Mouse (Mus musculus) neural tube, embryonic 11.5 days (tissue): ENCODE results near the gene Plagl2. TPM values are rescaled to one million over a fixed set of nuclear protein-coding genes. Genes with fewer than 3 reads are reported as not detected.
"Not testable (repeated sequence)": the region's sequence is repeated elsewhere in the genome, so short reads cannot be mapped to it uniquely, and the experiment has no call there.

Source experiments
- ATAC-seq: fragments of 200-750 bp; cut with Nextera tagmentation; 2 replicates; pipeline ENCODE4 v1.8.0; 2017; ENCODE audit warnings: moderate number of reproducible peaks, mild to moderate bottlenecking, moderate TSS enrichment, moderate library complexity; ENCODE audit not compliant: insufficient read depth, low FRiP score, low TSS enrichment
- DNase-seq: peaks from one replicate; pipeline ENCODE4 v3.0.0-alpha.2; 2015; ENCODE audit warnings: low spot score
- H3K27ac ChIP-seq: fragments of 300-500 bp; sonication (generic); 2 replicates; pipeline ENCODE4 v1.5.1; 2014; ENCODE audit warnings: low read depth, mild to moderate bottlenecking, low read length
- H3K27me3 ChIP-seq: fragments of 300-500 bp; sonication (generic); 2 replicates; pipeline ENCODE4 v1.6.1; 2014; ENCODE audit warnings: mild to moderate bottlenecking, low read length, mixed read lengths; ENCODE audit not compliant: control insufficient read depth, insufficient read depth
- H3K36me3 ChIP-seq: fragments of 300-500 bp; sonication (generic); 2 replicates; pipeline ENCODE4 v1.6.1; 2014; ENCODE audit warnings: mild to moderate bottlenecking, low read length, moderate library complexity, mixed read lengths; ENCODE audit not compliant: control insufficient read depth, insufficient read depth
- H3K4me1 ChIP-seq: fragments of 300-500 bp; sonication (generic); 2 replicates; pipeline ENCODE4 v1.6.1; 2014; ENCODE audit warnings: low read length, mixed read lengths; ENCODE audit not compliant: control insufficient read depth, insufficient read depth
- H3K4me2 ChIP-seq: fragments of 300-500 bp; sonication (generic); 2 replicates; pipeline ENCODE4 v1.6.1; 2014; ENCODE audit warnings: low read depth, mild to moderate bottlenecking, moderate library complexity
- H3K4me3 ChIP-seq: fragments of 300-500 bp; sonication (generic); 2 replicates; pipeline ENCODE4 v1.5.1; 2014; ENCODE audit warnings: low read depth, low read length
- H3K9ac ChIP-seq: fragments of 300-500 bp; sonication (generic); 2 replicates; pipeline ENCODE4 v1.6.1; 2014; ENCODE audit warnings: mild to moderate bottlenecking, low read length
- H3K9me3 ChIP-seq: fragments of 300-500 bp; sonication (generic); 2 replicates; pipeline ENCODE4 v1.6.1; 2016; ENCODE audit warnings: low read length; ENCODE audit not compliant: control insufficient read depth
- WGBS: fragments of 180-500 bp; shearing (Covaris S2); extraction: QIAGEN DNeasy Blood & Tissue Kit; methylation state at CpG from one replicate; pipeline ENCODE4 v1.1.7; 2014; 5-methylcytosine and 5-hydroxymethylcytosine counted together
- polyA plus RNA-seq: library from polyadenylated mRNA; unstranded; fragments of >200 nt; fragmentation: Nextera tagmentation; extraction: Ambion mirVana; gene quantifications from 2 replicates; pipeline ENCODE4 v1.2.1, GENCODE M21; 2014

The Plagl2 gene
- 33.1 and 34.0 TPM in 2 replicates for polyA plus RNA-seq

- ATAC-seq: peak; percentile 97
- H3K9me3 ChIP-seq: no peaks in the 10 kb centered on the region
- no peaks in the 10 kb centered on the region for H3K36me3 ChIP-seq
- H3K4me1 ChIP-seq: peaks cover 11% of the 10 kb centered on the region
- peak within 1 kb of the TSS; percentile 79 for H3K4me2 ChIP-seq
- peak within 1 kb of the TSS; percentile 88 for H3K27ac ChIP-seq
- H3K9ac ChIP-seq: peak within 1 kb of the TSS; percentile 98
- H3K4me3 ChIP-seq: peak within 1 kb of the TSS; percentile 98
- H3K27me3 ChIP-seq: no peaks in the 10 kb centered on the region
- DNase-seq: peak; percentile 94
- 0% methylated on average over 31 of the region's 72 CpGs for WGBS
Measured at GRCm38 (mm10) chr2:153241250-153242014, at the start of gene Plagl2, which contains the start of gene Pofut1. Gene Plagl2, minus strand, starts transcription at chr2:153241426. Gene Pofut1, plus strand, starts transcription at chr2:153241533.

GRCm38 (mm10) chr2:153287835-153288234 is 46.6 kb upstream of the Plagl2 start:
- peaks cover 4% of the 10 kb centered on the region; the same call in 1 of the 2 replicates for H3K4me1 ChIP-seq
- WGBS: 65% methylated on average over 6 of the region's 6 CpGs
- H3K9ac ChIP-seq: no peak overlapping the region
- H3K27ac ChIP-seq: no peak overlapping the region
- ATAC-seq (no peak), DNase-seq (peak; percentile 33)
- no peaks in the 10 kb centered on the region for H3K27me3 ChIP-seq
- no peaks in the 10 kb centered on the region for H3K9me3 ChIP-seq
- no peak overlapping the region for H3K4me2 ChIP-seq
- no peak overlapping the region for H3K4me3 ChIP-seq
- H3K36me3 ChIP-seq: no peaks in the 10 kb centered on the region

- 86% methylated on average over 4 of the region's 4 CpGs for WGBS
- H3K4me2 ChIP-seq: no peak overlapping the region
- DNase-seq (no peak), ATAC-seq (no peak)
- H3K27me3 ChIP-seq: no peaks in the 10 kb centered on the region
- no peak overlapping the region for H3K9ac ChIP-seq
- no peaks in the 10 kb centered on the region for H3K9me3 ChIP-seq
- H3K36me3 ChIP-seq: no peaks in the 10 kb centered on the region
- no peak overlapping the region for H3K4me3 ChIP-seq
- H3K27ac ChIP-seq: no peak overlapping the region
- no peaks in the 10 kb centered on the region for H3K4me1 ChIP-seq
Measured at GRCm38 (mm10) chr2:153286524-153286923, 45.3 kb upstream of the Plagl2 start.

DNA sequence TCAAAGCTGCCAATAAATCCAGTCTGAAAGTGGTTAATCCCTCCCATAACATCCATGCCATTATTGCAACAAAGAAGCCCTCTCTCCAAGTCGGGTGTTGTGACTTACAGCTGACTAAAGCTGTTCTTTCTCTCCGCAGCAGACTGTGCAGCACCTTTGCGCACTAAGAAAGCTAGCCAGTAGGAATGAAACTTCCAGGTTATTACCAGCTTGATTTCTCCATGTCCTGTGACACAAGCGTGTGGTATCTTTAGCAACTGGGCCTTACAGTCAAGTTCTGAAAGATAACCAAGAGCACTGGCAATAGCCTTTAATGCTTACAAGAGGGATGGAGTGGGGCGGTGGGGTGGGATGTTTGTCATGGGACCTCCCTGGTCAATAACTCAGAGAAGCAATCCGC is 42.7 kb upstream of the Plagl2 start:
- DNase-seq (no peak), ATAC-seq (no peak)
- H3K4me2 ChIP-seq: no peak overlapping the region
- no peaks in the 10 kb centered on the region for H3K4me1 ChIP-seq
- WGBS: 89% methylated on average over 6 of the region's 6 CpGs
- no peaks in the 10 kb centered on the region for H3K27me3 ChIP-seq
- no peaks in the 10 kb centered on the region for H3K36me3 ChIP-seq
- H3K9me3 ChIP-seq: no peaks in the 10 kb centered on the region
- no peak overlapping the region for H3K4me3 ChIP-seq
- H3K9ac ChIP-seq: no peak overlapping the region
- H3K27ac ChIP-seq: no peak overlapping the region

DNA sequence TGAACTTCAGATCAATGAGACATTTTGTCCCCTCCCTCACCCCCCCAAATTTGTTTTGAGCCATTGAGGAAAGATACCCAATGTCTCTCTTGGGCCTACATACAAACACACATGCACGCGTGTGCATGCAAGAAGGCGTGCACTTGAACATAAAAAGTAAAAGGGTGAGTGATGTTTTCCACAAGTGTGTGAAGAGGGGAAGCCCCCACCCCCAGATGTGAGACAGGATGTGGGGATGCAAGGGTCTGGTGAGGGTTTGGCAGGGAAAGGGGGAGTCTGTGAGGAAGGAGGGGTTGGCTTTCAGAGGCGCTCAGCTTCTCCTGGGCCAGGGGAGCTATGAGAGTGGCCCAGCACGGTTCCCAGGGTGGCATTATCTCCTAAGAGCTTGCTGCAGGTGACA is 37.1 kb upstream of the Plagl2 start:
- H3K36me3 ChIP-seq: no peaks in the 10 kb centered on the region
- 91% methylated on average over 5 of the region's 5 CpGs for WGBS
- H3K27ac ChIP-seq: no peak overlapping the region
- no peaks in the 10 kb centered on the region for H3K9me3 ChIP-seq
- H3K4me2 ChIP-seq: no peak overlapping the region
- no peak overlapping the region for H3K4me3 ChIP-seq
- no peak for DNase-seq
- no peaks in the 10 kb centered on the region for H3K27me3 ChIP-seq
- no peak overlapping the region for H3K9ac ChIP-seq
- no peaks in the 10 kb centered on the region for H3K4me1 ChIP-seq
- ATAC-seq: no peak

DNA sequence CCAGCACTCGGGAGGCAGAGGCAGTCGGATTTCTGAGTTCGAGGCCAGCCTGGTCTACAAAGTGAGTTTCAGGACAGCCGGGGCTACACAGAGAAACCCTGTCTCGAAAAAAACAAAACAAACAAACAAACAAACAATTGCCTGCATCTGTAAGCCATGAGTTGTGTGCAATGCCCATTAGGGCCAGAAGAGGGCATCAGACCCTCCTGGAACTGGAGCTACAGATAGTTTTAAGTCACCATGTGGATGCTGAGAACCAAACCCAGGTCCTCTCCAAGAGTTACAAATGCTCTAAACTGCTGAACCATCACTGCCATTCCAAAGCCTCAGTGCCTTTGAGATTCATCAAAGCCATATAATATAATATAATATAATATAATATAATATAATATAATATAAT is 35.6 kb upstream of the Plagl2 start:
- H3K27me3 ChIP-seq: not testable (repeated sequence)

DNA sequence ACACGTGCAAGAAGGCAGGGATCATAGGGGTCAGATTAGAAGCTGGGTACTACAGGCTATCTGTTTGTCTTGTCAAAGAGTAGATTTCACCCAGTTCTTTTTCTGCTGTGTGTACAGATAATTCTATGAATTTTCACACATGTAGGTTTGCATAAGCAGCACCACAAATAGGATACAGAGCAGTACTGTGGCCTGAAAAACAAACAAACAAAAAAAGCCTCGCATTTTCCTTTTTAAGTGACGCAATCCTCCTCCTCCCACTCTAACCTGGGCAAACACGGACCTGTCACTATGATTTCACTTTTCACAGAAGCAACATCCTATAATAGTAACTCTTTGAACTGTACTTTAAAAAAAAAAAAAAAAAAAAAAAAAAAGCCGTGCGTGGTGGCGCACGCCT is 35.2 kb upstream of the Plagl2 start:
- Histone ChIP-seq H3K4me3 (no peak overlapping the region), H3K27me3 (no peaks in the 10 kb centered on the region), H3K4me1 (no peaks in the 10 kb centered on the region), H3K9ac (no peak overlapping the region), H3K9me3 (no peaks in the 10 kb centered on the region), H3K4me2 (no peak overlapping the region), H3K36me3 (no peaks in the 10 kb centered on the region), H3K27ac (no peak overlapping the region)
- DNase-seq (no peak), ATAC-seq (no peak)
- 90% methylated on average over 8 of the region's 8 CpGs for WGBS

More for the DNA sequence above, 35.6 kb upstream of the Plagl2 start:
- not testable (repeated sequence) for H3K4me2 ChIP-seq, DNase-seq, H3K9me3 ChIP-seq, ATAC-seq, H3K9ac ChIP-seq, H3K27ac ChIP-seq, H3K4me1 ChIP-seq, H3K4me3 ChIP-seq, H3K36me3 ChIP-seq
- WGBS: 93% methylated on average over 5 of the region's 5 CpGs

GRCm38 (mm10) chr2:153275577-153275976 is 34.4 kb upstream of the Plagl2 start:
- H3K4me1 ChIP-seq, H3K36me3 ChIP-seq, H3K27me3 ChIP-seq, DNase-seq, H3K9me3 ChIP-seq, H3K27ac ChIP-seq, ATAC-seq, H3K4me3 ChIP-seq, H3K9ac ChIP-seq, H3K4me2 ChIP-seq: not testable (repeated sequence)
- 92% methylated on average over 3 of the region's 3 CpGs for WGBS

DNA sequence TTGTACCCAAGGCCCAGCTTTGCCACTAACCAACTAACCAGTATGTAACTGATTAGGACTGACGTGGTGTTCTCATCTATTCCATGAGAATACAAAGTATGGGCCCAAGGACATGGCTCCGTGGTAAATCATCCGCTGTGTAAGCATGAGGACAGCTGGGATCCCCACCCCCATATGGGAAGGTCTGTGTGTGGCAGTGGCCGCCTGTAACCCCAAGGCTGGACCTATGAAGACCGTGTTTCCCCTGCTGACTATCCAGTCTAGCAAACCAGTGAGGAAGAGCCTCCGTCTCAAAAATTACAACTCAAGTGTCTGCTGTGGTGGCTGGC is 33.7 kb upstream of the Plagl2 start:
- H3K27ac ChIP-seq: no peak overlapping the region
- H3K4me3 ChIP-seq: no peak overlapping the region
- WGBS: 77% methylated on average over 6 of the region's 6 CpGs
- DNase-seq: no peak
- no peak for ATAC-seq
- H3K9me3 ChIP-seq: no peaks in the 10 kb centered on the region
- no peaks in the 10 kb centered on the region for H3K27me3 ChIP-seq
- H3K4me2 ChIP-seq: no peak overlapping the region
- no peaks in the 10 kb centered on the region for H3K36me3 ChIP-seq
- H3K9ac ChIP-seq: no peak overlapping the region
- H3K4me1 ChIP-seq: no peaks in the 10 kb centered on the region
